Mouse (Mus musculus): ENCODE results near the gene Abcb11.
"Not testable (repeated sequence)": the region's sequence is repeated elsewhere in the genome, so short reads cannot be mapped to it uniquely, and the experiment has no call there.

DNA sequence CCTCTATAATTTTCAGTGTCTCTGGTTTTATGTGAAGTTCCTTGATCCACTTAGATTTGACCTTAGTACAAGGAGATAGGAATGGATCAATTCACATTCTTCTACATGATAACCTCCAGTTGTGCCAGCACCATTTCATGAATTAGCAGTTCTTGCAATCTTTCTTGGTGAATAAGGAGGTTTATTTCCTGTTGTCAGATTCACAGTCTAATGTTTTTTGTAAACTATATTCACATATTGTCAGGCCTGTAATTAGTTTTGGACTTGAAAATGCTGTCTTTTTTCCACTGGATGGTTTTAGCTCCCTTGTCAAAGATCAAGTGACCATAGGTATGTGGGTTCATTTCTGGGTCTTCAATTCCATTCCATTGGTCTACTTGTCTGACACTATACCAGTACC lies 13.0 kb upstream of the Abcb11 start:
- not testable (repeated sequence) for TF ChIP-seq CTCF (IDR thresholded peaks at IDR 0.05; ENCODE audit: borderline replicate concordance, control insufficient read depth, extremely low read depth, insufficient read depth, low read length, poor library complexity); POLR2A (IDR thresholded peaks at IDR 0.05; ENCODE audit: control insufficient read depth, extremely low read depth, insufficient read depth, low read length, poor library complexity)
